Mouse (Mus musculus): ENCODE data around the gene Adipor1. TPM values are rescaled to one million over a fixed set of nuclear protein-coding genes. Genes with fewer than 3 reads are reported as not detected.

Adipor1 gene
- total and polyA plus RNA-seq, 2 experiments = 71.5 to 92.7 TPM

DNA sequence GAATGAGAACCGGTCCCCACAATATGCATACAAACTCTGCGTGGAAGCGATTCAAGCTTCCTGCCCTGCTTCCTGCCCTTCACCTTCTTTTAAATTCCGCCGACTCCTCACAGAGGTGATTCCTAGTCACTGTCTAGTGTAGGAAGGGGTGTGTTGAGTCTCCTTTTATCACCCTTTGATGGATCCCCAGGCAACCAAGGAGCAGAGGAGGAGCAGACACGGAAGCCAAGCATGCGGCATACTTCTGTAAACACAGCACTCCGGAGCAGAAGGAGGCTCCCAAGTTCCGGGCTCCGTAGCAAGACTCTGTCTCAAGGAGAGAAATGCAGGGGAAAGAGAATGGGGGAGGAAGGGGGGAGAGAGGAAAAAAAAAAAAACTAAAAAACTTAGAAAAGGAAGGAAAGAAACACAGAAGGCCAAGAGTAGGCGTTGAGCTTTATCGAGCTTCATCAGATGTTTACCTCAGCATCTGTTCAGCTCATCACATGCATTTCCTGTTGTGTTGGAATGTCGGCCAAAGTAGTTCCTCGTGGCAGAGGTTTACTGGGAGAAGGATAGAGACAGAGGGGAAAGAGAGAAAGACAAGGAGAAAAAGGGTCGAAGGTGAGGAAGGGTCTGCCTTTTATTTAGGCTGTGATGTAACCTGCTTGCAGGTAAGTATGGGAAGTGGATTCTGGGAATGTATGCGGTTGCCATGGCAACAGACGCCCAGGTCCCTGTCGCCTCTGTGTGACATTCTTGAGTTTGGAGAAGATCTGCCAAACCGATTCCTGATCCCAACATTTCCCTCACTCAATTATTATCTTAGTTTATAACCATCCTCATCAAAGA is 33.2 kb upstream of the Adipor1 start:
- no peaks in the 10 kb centered on the region for H3K36me3 ChIP-seq (ENCODE audit: control insufficient read depth, insufficient read depth, low read length)
- TF ChIP-seq CTCF (IDR thresholded peaks at IDR 0.05; ENCODE audit: low read depth, low read length) = no peak
- no peak for TF ChIP-seq POLR2A (IDR thresholded peaks at IDR 0.05; ENCODE audit: extremely low read depth, insufficient read depth, low read length)
- DNase-seq (ENCODE audit: extremely low read depth, low read depth, low spot score) = no peak
- H3K9ac ChIP-seq (ENCODE audit: low read depth, low read length) = no peak overlapping the region
- no peaks in the 10 kb centered on the region for H3K79me2 ChIP-seq (ENCODE audit: control insufficient read depth, insufficient read depth, low read length)
- H3K27me3 ChIP-seq (ENCODE audit: control insufficient read depth, insufficient read depth, low read length) = 0 out of 2 replicates have a peak, but pooled peaks cover 3% of the 10 kb centered on the region
- no peak overlapping the region for H3K27ac ChIP-seq (replicated peaks; ENCODE audit: insufficient read depth, low read depth, low read length)
- peaks cover 4% of the 10 kb centered on the region; the same call in 1 of the 2 replicates for H3K4me1 ChIP-seq (ENCODE audit: control insufficient read depth, insufficient read depth, low read length)
- 10% methylated on average over 19 of the region's 19 CpGs for WGBS
- H3K4me3 ChIP-seq (ENCODE audit: insufficient read depth, low read depth, low read length) = peak overlapping the region; percentile 33; the same call in 1 of the 2 replicates

- no peak for DNase-seq (ENCODE audit: extremely low read depth, low read depth, low spot score)
- TF ChIP-seq CTCF (IDR thresholded peaks at IDR 0.05; ENCODE audit: low read depth, low read length) = no peak
- no peak for TF ChIP-seq POLR2A (IDR thresholded peaks at IDR 0.05; ENCODE audit: extremely low read depth, insufficient read depth, low read length)
- H3K27me3 ChIP-seq (ENCODE audit: control insufficient read depth, insufficient read depth, low read length) = 0 out of 2 replicates have a peak, but pooled peaks cover 3% of the 10 kb centered on the region
- 79% methylated on average over 4 of the region's 4 CpGs for WGBS
- no peak overlapping the region for H3K4me3 ChIP-seq (ENCODE audit: insufficient read depth, low read depth, low read length)
- no peak overlapping the region for H3K27ac ChIP-seq (replicated peaks; ENCODE audit: insufficient read depth, low read depth, low read length)
- H3K36me3 ChIP-seq (ENCODE audit: control insufficient read depth, insufficient read depth, low read length) = no peaks in the 10 kb centered on the region
- no peak overlapping the region for H3K9ac ChIP-seq (ENCODE audit: low read depth, low read length)
- H3K4me1 ChIP-seq (ENCODE audit: control insufficient read depth, insufficient read depth, low read length) = peaks cover 4% of the 10 kb centered on the region; the same call in 1 of the 2 replicates
- no peaks in the 10 kb centered on the region for H3K79me2 ChIP-seq (ENCODE audit: control insufficient read depth, insufficient read depth, low read length)
These were observed 30.6 kb upstream of the Adipor1 start for GRCm38 (mm10) chr1:134384581-134384980.

GRCm38 (mm10) chr1:134385176-134385575 is 30.0 kb upstream of the Adipor1 start:
- 0 out of 2 replicates have a peak, but pooled peaks cover 3% of the 10 kb centered on the region for H3K27me3 ChIP-seq (ENCODE audit: control insufficient read depth, insufficient read depth, low read length)
- H3K79me2 ChIP-seq (ENCODE audit: control insufficient read depth, insufficient read depth, low read length) = no peaks in the 10 kb centered on the region
- H3K9ac ChIP-seq (ENCODE audit: low read depth, low read length) = no peak overlapping the region
- H3K27ac ChIP-seq (replicated peaks; ENCODE audit: insufficient read depth, low read depth, low read length) = no peak overlapping the region
- no peaks in the 10 kb centered on the region for H3K36me3 ChIP-seq (ENCODE audit: control insufficient read depth, insufficient read depth, low read length)
- no peak for DNase-seq (ENCODE audit: extremely low read depth, low read depth, low spot score)
- TF ChIP-seq POLR2A (IDR thresholded peaks at IDR 0.05; ENCODE audit: extremely low read depth, insufficient read depth, low read length) (no peak), CTCF (IDR thresholded peaks at IDR 0.05; ENCODE audit: low read depth, low read length) (no peak)
- peaks cover 4% of the 10 kb centered on the region; the same call in 1 of the 2 replicates for H3K4me1 ChIP-seq (ENCODE audit: control insufficient read depth, insufficient read depth, low read length)
- H3K4me3 ChIP-seq (ENCODE audit: insufficient read depth, low read depth, low read length) = no peak overlapping the region

- Histone ChIP-seq H3K27ac (replicated peaks; ENCODE audit: insufficient read depth, low read depth, low read length) (no peak within 1 kb of the TSS), H3K9ac (ENCODE audit: low read depth, low read length) (no peak within 1 kb of the TSS), H3K4me1 (ENCODE audit: control insufficient read depth, insufficient read depth, low read length) (peaks cover 4% of the 10 kb centered on the region; the same call in 1 of the 2 replicates), H3K4me3 (ENCODE audit: insufficient read depth, low read depth, low read length) (no peak within 1 kb of the TSS), H3K27me3 (ENCODE audit: control insufficient read depth, insufficient read depth, low read length) (0 out of 2 replicates have a peak, but pooled peaks cover 3% of the 10 kb centered on the region), H3K79me2 (ENCODE audit: control insufficient read depth, insufficient read depth, low read length) (no peaks in the 10 kb centered on the region), H3K36me3 (ENCODE audit: control insufficient read depth, insufficient read depth, low read length) (no peaks in the 10 kb centered on the region)
- 97% methylated on average over 1 of the region's 1 CpGs for WGBS
- no peak for TF ChIP-seq POLR2A (IDR thresholded peaks at IDR 0.05; ENCODE audit: extremely low read depth, insufficient read depth, low read length)
- TF ChIP-seq CTCF (IDR thresholded peaks at IDR 0.05; ENCODE audit: low read depth, low read length) = no peak
- no peak for DNase-seq (ENCODE audit: extremely low read depth, low read depth, low spot score)
These were observed 29.5 kb upstream of the Adipor1 start, which contains the start of gene 4933406M09Rik for GRCm38 (mm10) chr1:134385666-134386065. Gene 4933406M09Rik, plus strand, starts transcription at chr1:134385940.

GRCm38 (mm10) chr1:134393827-134394226 is 21.4 kb upstream of the Adipor1 start:
- 77% methylated on average over 5 of the region's 5 CpGs for WGBS

GRCm38 (mm10) chr1:134398210-134398609 is 17.0 kb upstream of the Adipor1 start:
- TF ChIP-seq POLR2A (IDR thresholded peaks at IDR 0.05; ENCODE audit: extremely low read depth, insufficient read depth, low read length) (no peak), CTCF (IDR thresholded peaks at IDR 0.05; ENCODE audit: low read depth, low read length) (no peak)
- Histone ChIP-seq H3K27me3 (ENCODE audit: control insufficient read depth, insufficient read depth, low read length) (no peaks in the 10 kb centered on the region), H3K4me3 (ENCODE audit: insufficient read depth, low read depth, low read length) (no peak overlapping the region), H3K27ac (replicated peaks; ENCODE audit: insufficient read depth, low read depth, low read length) (no peak overlapping the region), H3K79me2 (ENCODE audit: control insufficient read depth, insufficient read depth, low read length) (no peaks in the 10 kb centered on the region), H3K9ac (ENCODE audit: low read depth, low read length) (no peak overlapping the region), H3K4me1 (ENCODE audit: control insufficient read depth, insufficient read depth, low read length) (no peaks in the 10 kb centered on the region), H3K36me3 (ENCODE audit: control insufficient read depth, insufficient read depth, low read length) (no peaks in the 10 kb centered on the region)
- no peak for DNase-seq (ENCODE audit: extremely low read depth, low read depth, low spot score)
- 92% methylated on average over 12 of the region's 12 CpGs for WGBS

More at GRCm38 (mm10) chr1:134393827-134394226, 21.4 kb upstream of the Adipor1 start:
- Histone ChIP-seq H3K9ac (ENCODE audit: low read depth, low read length) (no peak overlapping the region), H3K27ac (replicated peaks; ENCODE audit: insufficient read depth, low read depth, low read length) (no peak overlapping the region), H3K36me3 (ENCODE audit: control insufficient read depth, insufficient read depth, low read length) (no peaks in the 10 kb centered on the region), H3K27me3 (ENCODE audit: control insufficient read depth, insufficient read depth, low read length) (no peaks in the 10 kb centered on the region), H3K4me1 (ENCODE audit: control insufficient read depth, insufficient read depth, low read length) (no peaks in the 10 kb centered on the region), H3K79me2 (ENCODE audit: control insufficient read depth, insufficient read depth, low read length) (no peaks in the 10 kb centered on the region), H3K4me3 (ENCODE audit: insufficient read depth, low read depth, low read length) (no peak overlapping the region)
- no peak for DNase-seq (ENCODE audit: extremely low read depth, low read depth, low spot score)
- TF ChIP-seq CTCF (IDR thresholded peaks at IDR 0.05; ENCODE audit: low read depth, low read length) (no peak), POLR2A (IDR thresholded peaks at IDR 0.05; ENCODE audit: extremely low read depth, insufficient read depth, low read length) (no peak)

Measured in liver, adult 2 months (tissue).